8 mouse cellular contexts compared by ENCODE assay signal in genomic region chr11:98026248-98026569, GRCm38 (mm10). TPM values are rescaled to one million over a fixed set of nuclear protein-coding genes. Genes with fewer than 3 reads are reported as not detected.
DNase-seq lines count a peak whose midpoint lies in the region; ATAC-seq and TF ChIP-seq lines count a peak whose summit lies in the region.

No protein-coding gene starts in this region.

- 9% methylated on average over 15 of the region's 15 CpGs for WGBS in heart, embryonic 10.5 days
- 5% methylated on average over 15 of the region's 15 CpGs for WGBS in forebrain, embryonic 16.5 days
- 10% methylated on average over 15 of the region's 15 CpGs for WGBS in macrophage (ENCODE audit: missing documents)

- ATAC-seq in forebrain, embryonic 16.5 days = no peak; the same call in 1 of the 2 replicates

- peak overlapping the region; percentile 94 for H3K9ac ChIP-seq in CH12.LX (ENCODE audit: insufficient read depth, low read depth)
- H3K9ac ChIP-seq in forebrain, embryonic 16.5 days (replicated peaks; ENCODE audit: low read depth, low read length) = peak overlapping the region; percentile 99

- H3K27ac ChIP-seq in heart, embryonic 10.5 days = peak overlapping the region; percentile 100
- H3K27ac ChIP-seq in CH12.LX (ENCODE audit: insufficient read depth, low read depth) = peak overlapping the region; percentile 22; the same call in 1 of the 2 replicates
- H3K27ac ChIP-seq in forebrain, embryonic 16.5 days (ENCODE audit: low read length) = peak overlapping the region; percentile 82
- H3K27ac ChIP-seq in macrophage = peak overlapping the region; percentile 97

- peaks cover 34% of the 10 kb centered on the region for H3K4me1 ChIP-seq in heart, embryonic 10.5 days
- H3K4me1 ChIP-seq in CH12.LX (ENCODE audit: control insufficient read depth in 1 of 2, insufficient read depth in 2 of 2) = peaks cover 16 to 51% of the 10 kb centered on the region in 2 experiments
- H3K4me1 ChIP-seq in forebrain, embryonic 16.5 days (replicated peaks; ENCODE audit: control insufficient read depth, insufficient read depth, low read length) = peaks cover 25% of the 10 kb centered on the region

- H3K4me2 ChIP-seq in CH12.LX (ENCODE audit: insufficient read depth, low read depth, poor library complexity, severe bottlenecking) = peak overlapping the region; percentile 64
- H3K4me2 ChIP-seq in forebrain, embryonic 16.5 days (ENCODE audit: low read length) = peak overlapping the region; percentile 100

- H3K79me2 ChIP-seq in CH12.LX (replicated peaks; ENCODE audit: control insufficient read depth, extremely low read depth, insufficient read depth, poor library complexity, severe bottlenecking) (peaks cover 23% of the 10 kb centered on the region), macrophage (ENCODE audit: inconsistent target) (peaks cover 21% of the 10 kb centered on the region)

- no peak for TF ChIP-seq EP300 in CH12.LX (IDR thresholded peaks at IDR 0.05; ENCODE audit: low read length)

- peaks cover 33% of the 10 kb centered on the region for H3K36me3 ChIP-seq in heart, embryonic 10.5 days
- H3K36me3 ChIP-seq in CH12.LX (replicated peaks in 1 of 2; ENCODE audit: control insufficient read depth in 1 of 2, insufficient read depth in 1 of 2, low read length in 1 of 2) (peaks cover 31 to 34% of the 10 kb centered on the region in 2 experiments), macrophage (ENCODE audit: inconsistent target) (peaks cover 20% of the 10 kb centered on the region)
- peaks cover 17% of the 10 kb centered on the region for H3K36me3 ChIP-seq in forebrain, embryonic 16.5 days (ENCODE audit: control insufficient read depth, insufficient read depth)

- no peaks in the 10 kb centered on the region for H3K9me3 ChIP-seq in heart, embryonic 10.5 days
- no peaks in the 10 kb centered on the region for H3K9me3 ChIP-seq in CH12.LX (replicated peaks; ENCODE audit: low read length)
- no peaks in the 10 kb centered on the region for H3K9me3 ChIP-seq in forebrain, embryonic 16.5 days (ENCODE audit: control insufficient read depth, low read length)

- peak overlapping the region; percentile 100 for H3K4me3 ChIP-seq in heart, embryonic 10.5 days
- H3K4me3 ChIP-seq in CH12.LX (replicated peaks in 1 of 3; ENCODE audit: low read depth in 2 of 3, low read length in 2 of 3, poor library complexity in 1 of 3) (peak overlapping the region; percentile 55 to 98 (median 92)), macrophage (ENCODE audit: inconsistent target) (peak overlapping the region; percentile 97)
- peak overlapping the region; percentile 99 for H3K4me3 ChIP-seq in forebrain, embryonic 16.5 days (replicated peaks; ENCODE audit: low read length)

- intact Hi-C loops in left cerebral cortex, postnatal 14 days (cut with DNase I) = no loop called here
- intact Hi-C loops in gastrocnemius, postnatal 36 days (cut with DNase I) = no loop called here

- TF ChIP-seq POLR2A in CH12.LX (IDR thresholded peaks at IDR 0.05; ENCODE audit: low read depth, low read length) = no peak

- in situ Hi-C loops in CH12.LX (cut with MboI; ENCODE audit: low pct_ligation_motif_present, low pct_unique_long_range_greater_than_20kb, low sequenced_read_pairs) = loop anchor here (5.0 kb wide), 2 partner anchors 34 to 56 kb away; no protein-coding TSS in a partner anchor

- peaks cover 4% of the 10 kb centered on the region for H3K27me3 ChIP-seq in heart, embryonic 10.5 days (ENCODE audit: insufficient read depth, poor library complexity, severe bottlenecking)
- peaks cover 11% of the 10 kb centered on the region for H3K27me3 ChIP-seq in CH12.LX (replicated peaks)
- H3K27me3 ChIP-seq in forebrain, embryonic 16.5 days (replicated peaks; ENCODE audit: control insufficient read depth, insufficient read depth, low read length) = no peaks in the 10 kb centered on the region

- dilution Hi-C loops in CH12.LX (cut with MboI; ENCODE audit: extremely low pct_ligation_motif_present, extremely low pct_unique_long_range_greater_than_20kb, low sequenced_read_pairs) = no loop called here

- DNase-seq in heart, embryonic 10.5 days (ENCODE audit: low spot score) = no peak
- DNase-seq in heart, postnatal 4 days = no peak
- no peak for DNase-seq in CH12.LX (ENCODE audit: extremely low read depth)
- no peak for DNase-seq in left cerebral cortex, postnatal 14 days (ENCODE audit: low spot score in 2 of 2)
- DNase-seq in gastrocnemius, postnatal 36 days = no peak
- DNase-seq in kidney, adult 11 months = no peak

- no peak for TF ChIP-seq RAD21 in CH12.LX (IDR thresholded peaks at IDR 0.05; ENCODE audit: low read depth, low read length)

- TF ChIP-seq CTCF in CH12.LX (conservative IDR thresholded peaks at IDR 0.05 in 1 of 2, IDR thresholded peaks at IDR 0.05 in 1 of 2; ENCODE audit: low read depth in 2 of 2, low read length in 2 of 2) = no peak

RNA-seq across cellular contexts. Expression of gene Rpl19, which starts 0.3 kb away (rescaled TPM):
- 867 and 1,011 TPM in 2 replicates for polyA plus RNA-seq in heart, embryonic 10.5 days (2016; fragmentation: Nextera tagmentation; extraction: Ambion mirVana)
- total RNA-seq in heart, postnatal 4 days (2021) = 100 to 1,000 TPM; 795 to 849 TPM
- total RNA-seq in CH12.LX (2012; rRNA removed) = 5,182 and 5,259 TPM in 2 replicates
- total RNA-seq in CH12.LX (2014; rRNA removed) = 3,446 and 3,465 TPM in 2 replicates
- 2,949 and 3,228 TPM in 2 replicates for polyA plus RNA-seq in CH12.LX (2012; ENCODE audit: insufficient read length, low read depth)
- polyA plus RNA-seq in forebrain, embryonic 16.5 days (2015; fragmentation: Nextera tagmentation; extraction: Ambion mirVana) = 652 and 659 TPM in 2 replicates
- total RNA-seq in macrophage (2018; cell fraction: chromatin; rRNA removed) = 100 to 1,000 TPM in 7 of 26 experiments, 10 to 100 TPM in 19; 45.2 to 275 (median 88.9) TPM
- total RNA-seq in macrophage (2018; cell fraction: cytosol; rRNA removed) = 1,000 to 10,000 TPM; 1,148 to 2,667 (median 1,510) TPM
- 100 to 1,000 TPM; 164 to 346 (median 261) TPM for total RNA-seq in macrophage (2018; cell fraction: nucleus; rRNA removed)
- 1,810 to 2,012 TPM (median 1,833 TPM) in 3 replicates for polyA plus RNA-seq in macrophage (2018)
- 100 to 1,000 TPM; 536 to 545 TPM for total RNA-seq in left cerebral cortex, postnatal 14 days (2021)
- total RNA-seq in gastrocnemius, postnatal 36 days (2021) = 100 to 1,000 TPM; 368 to 452 TPM

RNA-seq across cellular contexts. Expression of gene Cacnb1, which starts 3.4 kb away (rescaled TPM):
- 4.6 and 5.3 TPM in 2 replicates for polyA plus RNA-seq in heart, embryonic 10.5 days (2016; fragmentation: Nextera tagmentation; extraction: Ambion mirVana)
- total RNA-seq in heart, postnatal 4 days (2021) = 1 to 10 TPM; 7.4 to 7.5 TPM
- total RNA-seq in CH12.LX (2012; rRNA removed) (0.46 and 0.55 TPM in 2 replicates), CH12.LX (2014; rRNA removed) (0.12 TPM in 1 of 2 replicates, not detected in the other)
- polyA plus RNA-seq in CH12.LX (2012; ENCODE audit: insufficient read length, low read depth) (0.36 and 0.59 TPM in 2 replicates), macrophage (2018) (0.52 to 3.0 TPM (median 1.7 TPM) in 3 replicates)
- polyA plus RNA-seq in forebrain, embryonic 16.5 days (2015; fragmentation: Nextera tagmentation; extraction: Ambion mirVana) = 39.0 and 52.1 TPM in 2 replicates
- total RNA-seq in macrophage (2018; cell fraction: chromatin; rRNA removed) = 10 to 100 TPM in 25 of 26 experiments, 1 to 10 TPM in 1; 7.5 to 54.0 (median 29.1) TPM
- total RNA-seq in macrophage (2018; cell fraction: cytosol; rRNA removed) = 1 to 10 TPM in 25 of 26 experiments, under 1 TPM in 1; 0.98 to 6.2 (median 3.1) TPM
- total RNA-seq in macrophage (2018; cell fraction: nucleus; rRNA removed) = 10 to 100 TPM in 25 of 26 experiments, 1 to 10 TPM in 1; 5.0 to 35.3 (median 19.2) TPM
- 100 to 1,000 TPM; 150 TPM for total RNA-seq in left cerebral cortex, postnatal 14 days (2021)
- total RNA-seq in gastrocnemius, postnatal 36 days (2021) = 100 to 1,000 TPM; 215 to 243 TPM

RNA-seq across cellular contexts. Expression of gene Stac2, which starts 27.1 kb away (rescaled TPM):
- 0.21 and 0.34 TPM in 2 replicates for polyA plus RNA-seq in heart, embryonic 10.5 days (2016; fragmentation: Nextera tagmentation; extraction: Ambion mirVana)
- total RNA-seq in heart, postnatal 4 days (2021) = under 1 TPM; 0.64 to 0.81 TPM
- total RNA-seq in CH12.LX (2012; rRNA removed) (not detected in 2 replicates), CH12.LX (2014; rRNA removed) (not detected in 2 replicates)
- polyA plus RNA-seq in CH12.LX (2012; ENCODE audit: insufficient read length, low read depth) (0.07 and 0.11 TPM in 2 replicates), macrophage (2018) (3.4 to 15.5 TPM (median 9.6 TPM) in 3 replicates)
- 3.4 and 5.4 TPM in 2 replicates for polyA plus RNA-seq in forebrain, embryonic 16.5 days (2015; fragmentation: Nextera tagmentation; extraction: Ambion mirVana)
- 1 to 10 TPM in 15 of 26 experiments, under 1 TPM in 8, not detected in 3; 0.22 to 9.7 (median 3.6) TPM for total RNA-seq in macrophage (2018; cell fraction: chromatin; rRNA removed)
- total RNA-seq in macrophage (2018; cell fraction: cytosol; rRNA removed) = 10 to 100 TPM in 8 of 26 experiments, 1 to 10 TPM in 6, under 1 TPM in 12; 0.33 to 13.7 (median 3.8) TPM
- 10 to 100 TPM in 4 of 26 experiments, 1 to 10 TPM in 10, under 1 TPM in 11, not detected in 1; 0.26 to 13.5 (median 3.5) TPM for total RNA-seq in macrophage (2018; cell fraction: nucleus; rRNA removed)
- total RNA-seq in left cerebral cortex, postnatal 14 days (2021) = 10 to 100 TPM; 27.7 to 28.0 TPM
- under 1 TPM; 0.07 to 0.15 TPM for total RNA-seq in gastrocnemius, postnatal 36 days (2021)

RNA-seq across cellular contexts. Expression of gene Arl5c, which starts 30.2 kb away (rescaled TPM):
- polyA plus RNA-seq in heart, embryonic 10.5 days (2016; fragmentation: Nextera tagmentation; extraction: Ambion mirVana) = 9.8 and 15.7 TPM in 2 replicates
- 1 to 10 TPM; 1.6 TPM for total RNA-seq in heart, postnatal 4 days (2021)
- total RNA-seq in CH12.LX (2012; rRNA removed) (28.2 and 28.5 TPM in 2 replicates), CH12.LX (2014; rRNA removed) (32.2 and 33.1 TPM in 2 replicates)
- polyA plus RNA-seq in CH12.LX (2012; ENCODE audit: insufficient read length, low read depth) (36.1 and 45.5 TPM in 2 replicates), macrophage (2018) (5.0 to 99.1 TPM (median 38.4 TPM) in 3 replicates)
- polyA plus RNA-seq in forebrain, embryonic 16.5 days (2015; fragmentation: Nextera tagmentation; extraction: Ambion mirVana) = 4.6 and 6.4 TPM in 2 replicates
- 1,000 to 10,000 TPM in 2 of 26 experiments, 100 to 1,000 TPM in 20, 10 to 100 TPM in 4; 31.1 to 1,259 (median 293) TPM for total RNA-seq in macrophage (2018; cell fraction: chromatin; rRNA removed)
- 100 to 1,000 TPM in 11 of 26 experiments, 10 to 100 TPM in 15; 31.4 to 249 (median 89.3) TPM for total RNA-seq in macrophage (2018; cell fraction: cytosol; rRNA removed)
- total RNA-seq in macrophage (2018; cell fraction: nucleus; rRNA removed) = 1,000 to 10,000 TPM in 4 of 26 experiments, 100 to 1,000 TPM in 18, 10 to 100 TPM in 4; 16.7 to 1,412 (median 497) TPM
- 1 to 10 TPM; 2.2 to 2.3 TPM for total RNA-seq in left cerebral cortex, postnatal 14 days (2021)
- under 1 TPM; 0.32 to 0.79 TPM for total RNA-seq in gastrocnemius, postnatal 36 days (2021)

RNA-seq across cellular contexts. Expression of gene Plxdc1, which starts 40.0 kb away (rescaled TPM):
- polyA plus RNA-seq in heart, embryonic 10.5 days (2016; fragmentation: Nextera tagmentation; extraction: Ambion mirVana) = not detected in 2 replicates
- total RNA-seq in heart, postnatal 4 days (2021) = 1 to 10 TPM; 3.4 to 4.2 TPM
- total RNA-seq in CH12.LX (2012; rRNA removed) (0.04 and 0.08 TPM in 2 replicates), CH12.LX (2014; rRNA removed) (not detected in 2 replicates)
- polyA plus RNA-seq in CH12.LX (2012; ENCODE audit: insufficient read length, low read depth) (0.16 TPM in 1 of 2 replicates, not detected in the other), macrophage (2018) (13.4 to 21.7 TPM (median 14.8 TPM) in 3 replicates)
- polyA plus RNA-seq in forebrain, embryonic 16.5 days (2015; fragmentation: Nextera tagmentation; extraction: Ambion mirVana) = 0.72 and 0.96 TPM in 2 replicates
- 10 to 100 TPM in 20 of 26 experiments, 1 to 10 TPM in 6; 4.1 to 53.3 (median 21.2) TPM for total RNA-seq in macrophage (2018; cell fraction: chromatin; rRNA removed)
- 10 to 100 TPM in 12 of 26 experiments, 1 to 10 TPM in 14; 4.8 to 18.4 (median 9.6) TPM for total RNA-seq in macrophage (2018; cell fraction: cytosol; rRNA removed)
- 10 to 100 TPM in 22 of 26 experiments, 1 to 10 TPM in 4; 6.7 to 40.2 (median 15.5) TPM for total RNA-seq in macrophage (2018; cell fraction: nucleus; rRNA removed)
- 10 to 100 TPM in 1 of 2 experiments, 1 to 10 TPM in 1; 9.8 to 14.9 TPM for total RNA-seq in left cerebral cortex, postnatal 14 days (2021)
- total RNA-seq in gastrocnemius, postnatal 36 days (2021) = 1 to 10 TPM; 2.8 to 3.7 TPM

Comparison
In these comparisons a context has a peak if more than half of its experiments do, and no peak if none do; other contexts are left out.
1. H3K27ac ChIP-seq: peak in every context shown above with its lines; median percentile 100 in heart, embryonic 10.5 days; 97 in macrophage; 82 in forebrain, embryonic 16.5 days; 22 in CH12.LX.
2. RNA of gene Rpl19, which starts 0.3 kb away (total RNA-seq): 3,446 to 5,259 TPM in CH12.LX; 795 to 849 TPM in heart, postnatal 4 days, 536 to 545 TPM in left cerebral cortex, postnatal 14 days and 368 to 452 TPM in gastrocnemius, postnatal 36 days; every median in the first group is over 4 times any median in the second.
3. RNA of gene Cacnb1, which starts 3.4 kb away (total RNA-seq): 215 to 243 TPM in gastrocnemius, postnatal 36 days and 150 TPM in left cerebral cortex, postnatal 14 days; 7.4 to 7.5 TPM in heart, postnatal 4 days and 0.12 to 0.55 TPM in CH12.LX; every median in the first group is over 10 times any median in the second.
4. RNA of gene Stac2, which starts 27.1 kb away (total RNA-seq): 27.7 to 28.0 TPM in left cerebral cortex, postnatal 14 days; 0.64 to 0.81 TPM in heart, postnatal 4 days, 0.07 to 0.15 TPM in gastrocnemius, postnatal 36 days and not detected in CH12.LX; every median in the first group is over 10 times any median in the second.
5. Peak in every context shown above with its lines, with median percentiles within 50 percentile points of each other: H3K4me3 ChIP-seq.